Mouse (Mus musculus) olfactory bulb, adult 2 months (tissue): ENCODE results near the gene Twist2. TPM values are rescaled to one million over a fixed set of nuclear protein-coding genes. Genes with fewer than 3 reads are reported as not detected.

Experiments
- H3K27ac ChIP-seq: fragments of 200-500 bp; 2 replicates; pipeline ENCODE4 v1.5.1; 2012; ENCODE audit warnings: low read depth, low read length; ENCODE audit not compliant: insufficient read depth
- H3K4me1 ChIP-seq: fragments of 200-500 bp; 2 replicates; pipeline ENCODE4 v1.6.1; 2012; ENCODE audit warnings: low read length; ENCODE audit not compliant: control insufficient read depth, insufficient read depth
- H3K4me3 ChIP-seq: fragments of 200-500 bp; 2 replicates; pipeline ENCODE4 v1.5.1; 2012; ENCODE audit warnings: mild to moderate bottlenecking, low read depth, low read length, moderate library complexity; ENCODE audit not compliant: insufficient read depth
- CTCF ChIP-seq: fragments of 200-500 bp; IDR thresholded peaks from 2 replicates; pipeline ENCODE4 v1.5.1; 2012; ENCODE audit warnings: low read depth, mild to moderate bottlenecking, low read length, moderate library complexity; ENCODE audit not compliant: insufficient read depth
- POLR2A ChIP-seq: fragments of 200-500 bp; IDR thresholded peaks from 2 replicates; pipeline ENCODE4 v1.6.1; 2012; ENCODE audit warnings: mild to moderate bottlenecking, low read depth, low read length, moderate library complexity; ENCODE audit not compliant: insufficient read depth
- WGBS: fragments of 180-500 bp; shearing (Covaris S2); methylation state at CpG from one replicate; pipeline ENCODE4 v1.1.7; 2018; 5-methylcytosine and 5-hydroxymethylcytosine counted together
- polyA plus RNA-seq: library from polyadenylated mRNA; stranded (reverse); fragments of >200 nt; gene quantifications from 2 replicates; pipeline ENCODE4 v1.2.4, GENCODE M21; 2012; ENCODE audit warnings: low replicate concordance; ENCODE audit not compliant: missing spikeins, insufficient read depth, insufficient read length

Gene Twist2
- not detected in 2 replicates for polyA plus RNA-seq

GRCm38 (mm10) chr1:91800967-91801843 lies at the start of gene Twist2:
Twist2 (plus strand) TSS chr1:91801461.
- WGBS: under 1% methylated on average over 76 of the region's 77 CpGs
- TF ChIP-seq POLR2A: no peak
- TF ChIP-seq CTCF: no peak
- Histone ChIP-seq H3K4me3 (peak within 1 kb of the TSS; percentile 43), H3K4me1 (peaks cover 15% of the 10 kb centered on the region), H3K27ac (no peak within 1 kb of the TSS)

GRCm38 (mm10) chr1:91752931-91753330 lies 48.3 kb upstream of the Twist2 start:
- Histone ChIP-seq H3K4me3 (no peak overlapping the region), H3K4me1 (no peaks in the 10 kb centered on the region), H3K27ac (no peak overlapping the region)
- WGBS: 69% methylated on average over 9 of the region's 9 CpGs
- no peak for TF ChIP-seq CTCF
- no peak for TF ChIP-seq POLR2A

- 3% methylated on average over 9 of the region's 9 CpGs for WGBS
- H3K4me3 ChIP-seq: no peak overlapping the region
- TF ChIP-seq CTCF (peak; percentile 62; the same call in 1 of the 2 replicates), POLR2A (no peak)
- H3K27ac ChIP-seq: no peak overlapping the region
- H3K4me1 ChIP-seq: peaks cover 7% of the 10 kb centered on the region
These were observed 46.2 kb upstream of the Twist2 start for GRCm38 (mm10) chr1:91755102-91755501.

- no peak overlapping the region for H3K4me3 ChIP-seq
- 91% methylated on average over 16 of the region's 16 CpGs for WGBS
- H3K4me1 ChIP-seq: peaks cover 11% of the 10 kb centered on the region
- no peak overlapping the region for H3K27ac ChIP-seq
- TF ChIP-seq CTCF: no peak
- no peak for TF ChIP-seq POLR2A
These were observed 44.0 kb upstream of the Twist2 start for GRCm38 (mm10) chr1:91757292-91757691.

GRCm38 (mm10) chr1:91758143-91758542 lies 43.1 kb upstream of the Twist2 start:
- WGBS: 65% methylated on average over 2 of the region's 2 CpGs
- H3K4me3 ChIP-seq: no peak overlapping the region
- H3K27ac ChIP-seq: no peak overlapping the region
- TF ChIP-seq POLR2A (no peak), CTCF (no peak)
- H3K4me1 ChIP-seq: peaks cover 11% of the 10 kb centered on the region

GRCm38 (mm10) chr1:91758600-91759515 lies 42.4 kb upstream of the Twist2 start:
- WGBS: 56% methylated on average over 12 of the region's 12 CpGs
- TF ChIP-seq POLR2A: no peak
- TF ChIP-seq CTCF: no peak
- peaks cover 11% of the 10 kb centered on the region for H3K4me1 ChIP-seq
- no peak overlapping the region for H3K4me3 ChIP-seq
- H3K27ac ChIP-seq: no peak overlapping the region

- TF ChIP-seq CTCF: no peak
- no peak for TF ChIP-seq POLR2A
- Histone ChIP-seq H3K27ac (no peak overlapping the region), H3K4me1 (peaks cover 11% of the 10 kb centered on the region), H3K4me3 (no peak overlapping the region)
- 61% methylated on average over 14 of the region's 14 CpGs for WGBS
These were observed 40.9 kb upstream of the Twist2 start for GRCm38 (mm10) chr1:91760140-91760986.

GRCm38 (mm10) chr1:91762528-91763091 lies 38.7 kb upstream of the Twist2 start:
- Histone ChIP-seq H3K4me3 (no peak overlapping the region), H3K27ac (no peak overlapping the region), H3K4me1 (peaks cover 11% of the 10 kb centered on the region)
- 62% methylated on average over 12 of the region's 12 CpGs for WGBS
- TF ChIP-seq CTCF (no peak), POLR2A (no peak)
